Mouse (Mus musculus) testis, postnatal 10 days (tissue): ENCODE results near the gene Chmp6.

Source experiments
- DNase-seq: peaks from one replicate; pipeline ENCODE4 v3.0.0; 2021; ENCODE audit warnings: low spot score

Gene Chmp6

GRCm38 (mm10) chr11:119959714-119960113 is 46.5 kb downstream of the Chmp6 start:
- no peak for DNase-seq

GRCm38 (mm10) chr11:119960671-119961070 is 47.4 kb downstream of the Chmp6 start:
- DNase-seq: no peak

GRCm38 (mm10) chr11:119961511-119961910 is 48.3 kb downstream of the Chmp6 start:
- DNase-seq: no peak

DNA sequence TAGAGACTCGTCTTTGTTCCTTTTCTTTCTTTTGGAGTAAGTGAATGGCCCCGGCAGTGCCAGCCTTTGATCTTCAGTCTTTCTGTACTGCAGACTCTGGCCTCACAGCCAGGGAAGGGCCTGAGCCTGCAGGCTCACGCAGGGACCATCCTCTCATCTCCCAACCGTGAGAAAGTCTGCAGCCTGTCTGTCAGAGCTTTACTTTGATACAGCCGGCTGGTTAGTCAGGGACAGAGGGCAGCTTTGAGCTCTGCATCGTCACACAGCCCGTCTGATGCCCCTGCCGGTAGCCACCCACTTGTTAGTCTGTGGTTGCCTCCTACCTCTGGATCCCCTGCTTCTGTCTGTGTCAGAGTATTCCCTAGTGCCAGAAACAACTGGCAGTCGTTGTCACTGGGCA is 51.8 kb downstream of the Chmp6 start:
- no peak for DNase-seq

- no peak for DNase-seq
These were observed 53.1 kb downstream of the Chmp6 start for GRCm38 (mm10) chr11:119966294-119966693.

DNA sequence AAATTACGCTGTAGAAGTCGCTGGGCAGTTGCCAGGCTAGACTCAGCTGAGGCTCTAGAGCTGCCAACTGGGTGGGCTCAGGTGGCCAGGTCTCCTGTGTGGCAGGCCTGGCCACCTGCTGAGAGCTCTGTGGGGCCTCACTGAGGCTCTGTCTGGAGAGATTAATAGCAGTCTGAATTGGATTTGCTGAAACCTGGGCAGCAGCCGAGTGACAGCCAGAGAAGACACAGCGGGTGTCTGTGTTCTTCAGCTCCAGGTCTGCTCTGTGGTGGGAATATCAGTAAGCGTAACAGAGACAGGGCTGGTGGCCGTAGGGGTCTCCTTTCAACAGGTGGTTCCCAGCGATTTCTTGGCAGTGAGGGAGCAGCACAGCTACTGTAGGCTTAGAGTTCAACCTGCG is 54.2 kb downstream of the Chmp6 start:
- no peak for DNase-seq

DNA sequence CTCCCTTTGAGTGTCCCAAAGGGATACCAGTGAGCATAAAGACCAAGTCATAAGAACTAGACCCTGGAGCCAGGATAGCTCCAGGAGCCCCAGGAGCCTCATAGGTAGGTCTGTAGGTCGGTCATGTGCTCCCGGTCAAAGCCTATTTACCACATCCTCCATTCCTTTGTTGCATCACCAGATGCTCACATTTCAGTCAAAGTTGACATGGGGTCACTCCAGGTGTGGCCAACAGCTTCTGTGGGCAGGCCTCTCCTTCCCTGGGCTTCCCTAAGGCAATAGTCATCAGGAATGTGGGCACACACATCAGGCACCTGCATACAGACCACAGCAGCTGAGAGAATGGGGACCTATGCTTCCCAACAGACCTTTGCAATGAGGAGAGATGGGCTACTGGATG is 54.7 kb downstream of the Chmp6 start:
- no peak for DNase-seq
